Mouse (Mus musculus) layer of hippocampus, adult 9-11 months (tissue): Measurements from ENCODE around the gene Lnx2.
A peak's percentile ranks its signal among the peaks of the same experiment; 100 is the strongest.

Experiments
- DNase-seq: peaks from one replicate; pipeline ENCODE4 v3.0.0; 2022

The Lnx2 gene

GRCm38 (mm10) chr5:147076799-147077165, 396 bp upstream of the Lnx2 start, which contains the start of gene Polr1d:
Gene Polr1d, plus strand, starts transcription at chr5:147077050.
- no peak for DNase-seq

- DNase-seq: no peak
Measured at GRCm38 (mm10) chr5:147075103-147076025, 1.0 kb downstream of the Lnx2 start.

- DNase-seq: no peak
Measured at GRCm38 (mm10) chr5:147073805-147074204, 2.6 kb downstream of the Lnx2 start.

- DNase-seq: no peak
Measured at GRCm38 (mm10) chr5:147071886-147072285, 4.5 kb downstream of the Lnx2 start.

- DNase-seq: no peak
Measured at GRCm38 (mm10) chr5:147070791-147071516, 5.4 kb downstream of the Lnx2 start.

- DNase-seq: peak; percentile 90
Measured at GRCm38 (mm10) chr5:147068876-147069275, 7.5 kb downstream of the Lnx2 start.

- no peak for DNase-seq
Measured at GRCm38 (mm10) chr5:147066965-147067364, 9.4 kb downstream of the Lnx2 start.

- DNase-seq: no peak
Measured at GRCm38 (mm10) chr5:147066129-147066528, 10.3 kb downstream of the Lnx2 start.

GRCm38 (mm10) chr5:147063215-147063661, 13.1 kb downstream of the Lnx2 start:
- no peak for DNase-seq

GRCm38 (mm10) chr5:147060024-147060423, 16.4 kb downstream of the Lnx2 start:
- no peak for DNase-seq

GRCm38 (mm10) chr5:147059319-147059718, 17.1 kb downstream of the Lnx2 start:
- DNase-seq: no peak

- no peak for DNase-seq
Measured at GRCm38 (mm10) chr5:147058661-147059060, 17.7 kb downstream of the Lnx2 start.

GRCm38 (mm10) chr5:147057626-147058414, 18.6 kb downstream of the Lnx2 start:
- no peak for DNase-seq

- no peak for DNase-seq
Measured at GRCm38 (mm10) chr5:147056712-147057290, 19.6 kb downstream of the Lnx2 start.

- peak; percentile 52 for DNase-seq
Measured at GRCm38 (mm10) chr5:147055572-147056245, 20.7 kb downstream of the Lnx2 start.

- DNase-seq: no peak
Measured at GRCm38 (mm10) chr5:147054747-147055270, 21.6 kb downstream of the Lnx2 start.

GRCm38 (mm10) chr5:147054328-147054727, 22.1 kb downstream of the Lnx2 start:
- no peak for DNase-seq

- DNase-seq: no peak
Measured at GRCm38 (mm10) chr5:147053481-147053880, 22.9 kb downstream of the Lnx2 start.

- no peak for DNase-seq
Measured at GRCm38 (mm10) chr5:147053071-147053470, 23.3 kb downstream of the Lnx2 start.

- no peak for DNase-seq
Measured at GRCm38 (mm10) chr5:147052309-147052558, 24.2 kb downstream of the Lnx2 start.

- no peak for DNase-seq
Measured at GRCm38 (mm10) chr5:147051500-147052308, 24.7 kb downstream of the Lnx2 start.
